In the genomic region with DNA sequence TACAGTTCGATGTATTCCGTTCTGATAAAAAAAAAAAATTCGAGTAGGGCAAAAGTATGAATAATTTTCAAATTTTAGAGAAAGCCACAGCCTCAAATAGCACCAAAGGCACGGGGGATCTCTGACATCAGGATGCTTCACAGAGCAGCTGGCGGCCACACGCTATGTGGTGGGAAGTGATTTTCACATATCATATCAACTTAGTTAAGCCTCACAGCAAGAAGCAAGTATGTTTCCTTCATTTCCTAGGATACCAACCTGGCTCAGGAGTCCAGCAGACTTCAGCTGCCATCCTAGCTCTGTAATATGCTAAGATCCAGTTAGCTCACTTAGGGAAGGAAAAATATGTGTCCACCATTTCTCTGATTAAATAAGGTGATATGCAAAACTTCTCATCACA, we compare ENCODE assay signal across 14 mouse cellular contexts.
A peak's percentile ranks its signal among the peaks of the same experiment; 100 is the strongest.
DNase-seq lines count a peak whose midpoint lies in the region; ATAC-seq lines count a peak whose summit lies in the region.
"Had no signal": no experiment of that assay in that cellular context is flagged by ENCODE, and none has a peak within 500 bp of the region (broad histone marks: within the 10 kb centered on the region; RNA-seq: fewer than 3 reads in every experiment).

No protein-coding gene starts in this region.

- H3K4me1 ChIP-seq in heart, embryonic 11.5 days (ENCODE audit: control insufficient read depth, insufficient read depth, low read length): no peaks in the 10 kb centered on the region
- H3K4me1 ChIP-seq: heart, embryonic 15.5 days; kidney, embryonic 15.5 days; limb, embryonic 12.5 days had no signal

- no peak overlapping the region for H3K9ac ChIP-seq in heart, embryonic 11.5 days (ENCODE audit: low read depth, low read length)
- H3K9ac ChIP-seq: heart, embryonic 15.5 days; kidney, embryonic 15.5 days; limb, embryonic 12.5 days had no signal

- no peak for ATAC-seq in activated CD4-positive, CD25-positive, alpha-beta regulatory T cell, adult 4 months
- ATAC-seq in heart, embryonic 11.5 days (replicated peaks; ENCODE audit: insufficient number of reproducible peaks, low FRiP score, low TSS enrichment): no peak
- no peak for ATAC-seq in erythroblast, adult 5-6 weeks (replicated peaks; ENCODE audit: low FRiP score, poor library complexity, severe bottlenecking)

- H3K4me3 ChIP-seq in heart, embryonic 11.5 days (ENCODE audit: low read depth, low read length): no peak overlapping the region
- H3K4me3 ChIP-seq: heart, embryonic 15.5 days; hindbrain, embryonic 10.5 days; kidney, embryonic 15.5 days; limb, embryonic 12.5 days had no signal

- 82% methylated on average over 6 of the region's 6 CpGs for WGBS in heart, embryonic 11.5 days (ENCODE audit: insufficient replicate concordance)

- no peaks in the 10 kb centered on the region for H3K9me3 ChIP-seq in heart, embryonic 11.5 days (replicated peaks; ENCODE audit: control insufficient read depth, low read length)
- H3K9me3 ChIP-seq: heart, embryonic 15.5 days; hindbrain, embryonic 10.5 days; kidney, embryonic 15.5 days; limb, embryonic 12.5 days had no signal

- DNase-seq in layer of hippocampus, adult 9-11 months: peak; percentile 24
- no peak for DNase-seq in layer of hippocampus, postnatal 25 days (ENCODE audit: extremely low spot score in 1 of 2, low spot score in 1 of 2)
- peak; percentile 22 to 44 for DNase-seq in frontal cortex, postnatal 10 days (ENCODE audit: low spot score in 2 of 2)
- DNase-seq in left cerebral cortex, postnatal 14 days (ENCODE audit: low spot score in 2 of 2): peak; percentile 59 to 76
- DNase-seq in right cerebral cortex, postnatal 25 days: peak; percentile 63
- DNase-seq: B cell, adult 2 months; lung, postnatal 36 days had no signal

- no peak overlapping the region for H3K4me2 ChIP-seq in heart, embryonic 11.5 days
- H3K4me2 ChIP-seq: heart, embryonic 15.5 days; kidney, embryonic 15.5 days; limb, embryonic 12.5 days had no signal

- no peaks in the 10 kb centered on the region for H3K36me3 ChIP-seq in heart, embryonic 11.5 days (ENCODE audit: control insufficient read depth, insufficient read depth, low read length)
- H3K36me3 ChIP-seq: heart, embryonic 15.5 days; hindbrain, embryonic 10.5 days; kidney, embryonic 15.5 days; limb, embryonic 12.5 days had no signal

- H3K27ac ChIP-seq in heart, embryonic 11.5 days (ENCODE audit: low read depth, low read length): no peak overlapping the region
- H3K27ac ChIP-seq: heart, embryonic 15.5 days; hindbrain, embryonic 10.5 days; kidney, embryonic 15.5 days; limb, embryonic 12.5 days had no signal

- intact Hi-C loops in left cerebral cortex, postnatal 14 days (cut with DNase I): no loop called here

- H3K27me3 ChIP-seq in heart, embryonic 11.5 days (ENCODE audit: control insufficient read depth, insufficient read depth, low read length): no peaks in the 10 kb centered on the region
- H3K27me3 ChIP-seq: heart, embryonic 15.5 days; kidney, embryonic 15.5 days; limb, embryonic 12.5 days had no signal

Comparison
In these comparisons a context has a peak if more than half of its experiments do, and no peak if none do; other contexts are left out.
1. DNase-seq: peak in layer of hippocampus, adult 9-11 months (single experiment), frontal cortex, postnatal 10 days (2 of 2), left cerebral cortex, postnatal 14 days (2 of 2) and right cerebral cortex, postnatal 25 days (single experiment); none in layer of hippocampus, postnatal 25 days (0 of 2).